Mouse (Mus musculus) kidney, postnatal 4 days (tissue): ENCODE data around the gene Ss18l1.

Experiments
- DNase-seq, 2 experiments: peaks; one replicate each; pipeline ENCODE4 v3.0.0; 2021; ENCODE audit warnings: mixed read lengths in 2 of 2

Gene Ss18l1

GRCm38 (mm10) chr2:180042256-180042857 lies at the start of gene Ss18l1, which contains the start of gene Psma7:
TSS of gene Ss18l1 (plus strand) at chr2:180042509.
TSS of gene Psma7 (minus strand) at chr2:180042433.
- peak; percentile 92 to 97 for DNase-seq

GRCm38 (mm10) chr2:179993071-179993470 lies 49.2 kb upstream of the Ss18l1 start:
- DNase-seq = no peak

GRCm38 (mm10) chr2:179998431-179998830 lies 43.9 kb upstream of the Ss18l1 start:
- no peak for DNase-seq

- no peak for DNase-seq
Observed at GRCm38 (mm10) chr2:180001635-180002034, 40.7 kb upstream of the Ss18l1 start.

GRCm38 (mm10) chr2:180005656-180006351 lies 36.5 kb upstream of the Ss18l1 start:
- no peak for DNase-seq

GRCm38 (mm10) chr2:180006352-180007017 lies 35.8 kb upstream of the Ss18l1 start:
- DNase-seq = no peak

GRCm38 (mm10) chr2:180010686-180011085 lies 31.6 kb upstream of the Ss18l1 start:
- DNase-seq = no peak

GRCm38 (mm10) chr2:180011370-180011769 lies 30.9 kb upstream of the Ss18l1 start:
- DNase-seq = no peak

- no peak for DNase-seq
Observed at GRCm38 (mm10) chr2:180013686-180014085, 28.6 kb upstream of the Ss18l1 start.

- DNase-seq = no peak
Observed at GRCm38 (mm10) chr2:180017632-180018031, 24.7 kb upstream of the Ss18l1 start.

GRCm38 (mm10) chr2:180018573-180018972 lies 23.7 kb upstream of the Ss18l1 start:
- DNase-seq = no peak

GRCm38 (mm10) chr2:180020091-180020661 lies 22.1 kb upstream of the Ss18l1 start:
- no peak for DNase-seq

GRCm38 (mm10) chr2:180020919-180021318 lies 21.4 kb upstream of the Ss18l1 start:
- DNase-seq = no peak

- no peak for DNase-seq
Observed at GRCm38 (mm10) chr2:180022751-180023150, 19.6 kb upstream of the Ss18l1 start.

- DNase-seq = peak; percentile 98 to 99
Observed at GRCm38 (mm10) chr2:180024401-180025098, 17.8 kb upstream of the Ss18l1 start, which contains the start of gene Lsm14b. TSS of gene Lsm14b (plus strand) at chr2:180024987.

GRCm38 (mm10) chr2:180025135-180025860 lies 17.0 kb upstream of the Ss18l1 start:
- peak in 1 of 2 experiments; percentile 61 for DNase-seq

- DNase-seq = no peak
Observed at GRCm38 (mm10) chr2:180025861-180026200, 16.5 kb upstream of the Ss18l1 start.

- no peak for DNase-seq
Observed at GRCm38 (mm10) chr2:180027768-180028167, 14.5 kb upstream of the Ss18l1 start.

GRCm38 (mm10) chr2:180031270-180031669 lies 11.0 kb upstream of the Ss18l1 start:
- peak in 1 of 2 experiments; percentile 34 for DNase-seq

GRCm38 (mm10) chr2:180032925-180033324 lies 9.4 kb upstream of the Ss18l1 start:
- no peak for DNase-seq

- no peak for DNase-seq
Observed at GRCm38 (mm10) chr2:180033956-180034355, 8.4 kb upstream of the Ss18l1 start.

GRCm38 (mm10) chr2:180034753-180035152 lies 7.6 kb upstream of the Ss18l1 start:
- DNase-seq = no peak
